Mouse (Mus musculus) heart, adult 2 months (tissue): ENCODE measurements around the gene Gpat3.

ENCODE experiments used
- CTCF ChIP-seq: fragments of 200-600 bp; IDR thresholded peaks from 2 replicates; pipeline ENCODE4 v1.8.1; 2022; ENCODE audit warnings: antibody characterized with exemption, mild to moderate bottlenecking, moderate library complexity
- EP300 ChIP-seq: fragments of 200-500 bp; IDR thresholded peaks from 2 replicates; pipeline ENCODE4 v1.6.1; 2011; ENCODE audit warnings: low read depth, low read length, control low read depth; ENCODE audit not compliant: insufficient read depth
- POLR2A ChIP-seq: fragments of 200-500 bp; IDR thresholded peaks from 2 replicates; pipeline ENCODE4 v1.6.1; 2011; ENCODE audit warnings: mild to moderate bottlenecking, low read depth, low read length, control low read depth; ENCODE audit not compliant: insufficient read depth

GRCm38 (mm10) chr5:100861140-100861539 lies 15.6 kb downstream of the Gpat3 start:
- TF ChIP-seq EP300: no peak
- no peak for TF ChIP-seq POLR2A
- no peak for TF ChIP-seq CTCF
